Mouse (Mus musculus): ENCODE measurements around the gene Cyp46a1. TPM values are rescaled to one million over a fixed set of nuclear protein-coding genes. Genes with fewer than 3 reads are reported as not detected.

The Cyp46a1 gene
- polyA plus RNA-seq, 1 experiment from 2014 or later = 5.8 TPM

DNA sequence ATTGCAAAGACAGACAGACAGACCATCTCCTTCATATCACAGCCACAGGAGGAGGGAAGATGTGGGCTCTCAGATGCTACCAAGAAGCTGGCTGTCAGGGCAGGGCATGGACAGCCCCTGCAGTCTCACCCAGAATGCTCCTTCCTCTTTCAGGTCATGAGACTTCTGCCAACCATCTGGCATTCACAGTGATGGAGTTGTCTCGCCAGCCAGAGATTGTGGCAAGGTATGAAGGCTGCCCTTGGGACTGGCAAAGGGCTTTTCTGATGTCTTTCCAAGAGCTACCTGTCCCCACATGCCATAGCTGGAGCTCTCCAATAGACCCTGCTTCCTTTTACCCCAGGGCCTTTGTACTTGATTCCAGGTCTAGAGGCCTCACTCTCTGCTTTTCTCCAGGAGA is 21.1 kb downstream of the Cyp46a1 start:
- Histone ChIP-seq H3K36me3 (ENCODE audit: control insufficient read depth, insufficient read depth, low read length) (no peaks in the 10 kb centered on the region), H3K9me3 (ENCODE audit: control insufficient read depth, low read length) (peaks cover 3% of the 10 kb centered on the region; the same call in 1 of the 2 replicates), H3K9ac (ENCODE audit: low read depth, low read length) (no peak overlapping the region), H3K4me2 (ENCODE audit: low read depth, low read length) (no peak overlapping the region), H3K27me3 (replicated peaks; ENCODE audit: control insufficient read depth, insufficient read depth, low read length) (peaks cover 35% of the 10 kb centered on the region), H3K27ac (replicated peaks; ENCODE audit: low read depth, low read length) (no peak overlapping the region), H3K4me1 (ENCODE audit: control insufficient read depth, insufficient read depth, low read length) (0 out of 2 replicates have a peak, but pooled peaks cover 3% of the 10 kb centered on the region), H3K4me3 (ENCODE audit: low read depth, low read length) (no peak overlapping the region)
- WGBS = 70% methylated on average over 1 of the region's 1 CpGs
- no peak for DNase-seq (ENCODE audit: low spot score)
- ATAC-seq (ENCODE audit: low read depth) = no peak

DNA sequence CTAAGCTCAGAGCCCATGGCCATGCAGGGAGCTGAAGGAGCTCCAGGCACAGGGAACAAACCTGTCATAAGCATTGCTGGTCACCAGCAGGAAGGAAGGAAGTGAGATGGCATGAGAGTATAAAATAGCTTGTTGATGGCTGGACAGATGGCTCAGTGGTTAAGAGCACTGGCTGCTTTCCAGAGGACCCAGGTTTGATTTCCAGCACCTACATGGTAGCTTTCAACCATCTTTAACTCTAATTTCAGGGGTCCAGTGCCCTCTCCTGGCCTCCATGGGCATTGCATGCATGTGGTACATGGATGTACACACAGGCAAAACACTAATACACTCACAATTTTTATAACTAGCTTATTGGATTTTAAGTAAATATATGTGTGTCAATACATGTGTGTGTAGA is 21.8 kb downstream of the Cyp46a1 start:
- Histone ChIP-seq H3K36me3 (ENCODE audit: control insufficient read depth, insufficient read depth, low read length) (no peaks in the 10 kb centered on the region), H3K27me3 (replicated peaks; ENCODE audit: control insufficient read depth, insufficient read depth, low read length) (peaks cover 32% of the 10 kb centered on the region), H3K27ac (replicated peaks; ENCODE audit: low read depth, low read length) (no peak overlapping the region), H3K9me3 (ENCODE audit: control insufficient read depth, low read length) (peaks cover 3% of the 10 kb centered on the region; the same call in 1 of the 2 replicates), H3K4me3 (ENCODE audit: low read depth, low read length) (no peak overlapping the region), H3K4me2 (ENCODE audit: low read depth, low read length) (no peak overlapping the region), H3K4me1 (ENCODE audit: control insufficient read depth, insufficient read depth, low read length) (0 out of 2 replicates have a peak, but pooled peaks cover 3% of the 10 kb centered on the region), H3K9ac (ENCODE audit: low read depth, low read length) (no peak overlapping the region)
- no peak for ATAC-seq (ENCODE audit: low read depth)
- no peak for DNase-seq (ENCODE audit: low spot score)

DNA sequence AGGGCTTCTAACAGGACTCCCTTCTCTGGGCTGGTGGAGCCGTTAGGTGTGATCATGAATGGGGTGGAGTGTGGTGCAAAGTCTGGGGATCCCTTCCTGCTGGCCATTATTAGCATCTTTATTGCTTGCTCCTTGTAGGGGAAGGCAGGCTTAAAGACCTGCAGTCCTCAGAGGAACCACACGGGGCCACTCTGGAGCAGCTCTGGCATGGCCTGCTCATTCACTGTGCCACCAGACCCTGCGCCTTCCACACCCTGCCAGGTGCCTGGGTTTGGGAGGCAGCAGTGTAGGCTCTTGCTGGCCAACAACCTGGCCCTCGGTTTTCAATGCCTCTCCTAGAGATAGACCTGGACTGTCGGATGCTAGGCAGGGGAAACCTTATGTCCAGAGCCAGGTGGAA is 29.6 kb downstream of the Cyp46a1 start:
- Histone ChIP-seq H3K9ac (ENCODE audit: low read depth, low read length) (no peak overlapping the region), H3K4me1 (ENCODE audit: control insufficient read depth, insufficient read depth, low read length) (no peaks in the 10 kb centered on the region), H3K36me3 (ENCODE audit: control insufficient read depth, insufficient read depth, low read length) (no peaks in the 10 kb centered on the region), H3K9me3 (ENCODE audit: control insufficient read depth, low read length) (no peaks in the 10 kb centered on the region), H3K27me3 (replicated peaks; ENCODE audit: control insufficient read depth, insufficient read depth, low read length) (no peaks in the 10 kb centered on the region), H3K27ac (replicated peaks; ENCODE audit: low read depth, low read length) (no peak overlapping the region), H3K4me2 (ENCODE audit: low read depth, low read length) (no peak overlapping the region), H3K4me3 (ENCODE audit: low read depth, low read length) (no peak overlapping the region)
- peak; percentile 81 for DNase-seq (ENCODE audit: low spot score)
- 7% methylated on average over 5 of the region's 5 CpGs for WGBS
- peak; percentile 90 for ATAC-seq (ENCODE audit: low read depth)

DNA sequence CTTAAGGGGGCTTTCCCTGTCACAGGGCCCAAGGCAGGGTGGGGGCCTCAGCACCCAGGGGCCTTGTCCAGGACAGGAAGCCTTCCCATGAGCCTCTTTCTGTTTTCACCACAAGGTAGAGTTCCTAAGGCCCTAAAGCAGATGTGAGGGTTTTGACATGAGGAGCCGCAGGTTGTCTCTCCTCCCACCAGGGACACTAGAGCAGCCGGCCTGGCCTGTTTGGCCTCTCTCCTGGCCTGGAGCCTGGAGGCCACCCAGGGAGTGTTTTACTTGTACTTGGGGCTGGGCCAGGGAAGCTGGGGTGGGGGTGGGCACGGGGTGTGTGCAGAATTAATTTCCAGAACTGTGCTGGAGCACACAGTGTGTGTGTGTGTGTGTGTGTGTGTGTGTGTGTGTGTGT is 31.2 kb downstream of the Cyp46a1 start:
- Histone ChIP-seq H3K4me3 (ENCODE audit: low read depth, low read length) (no peak overlapping the region), H3K4me2 (ENCODE audit: low read depth, low read length) (no peak overlapping the region), H3K4me1 (ENCODE audit: control insufficient read depth, insufficient read depth, low read length) (no peaks in the 10 kb centered on the region), H3K27me3 (replicated peaks; ENCODE audit: control insufficient read depth, insufficient read depth, low read length) (no peaks in the 10 kb centered on the region), H3K9ac (ENCODE audit: low read depth, low read length) (no peak overlapping the region), H3K27ac (replicated peaks; ENCODE audit: low read depth, low read length) (no peak overlapping the region), H3K9me3 (ENCODE audit: control insufficient read depth, low read length) (no peaks in the 10 kb centered on the region), H3K36me3 (ENCODE audit: control insufficient read depth, insufficient read depth, low read length) (no peaks in the 10 kb centered on the region)
- ATAC-seq (ENCODE audit: low read depth) = peak; percentile 48
- WGBS = 25% methylated on average over 3 of the region's 3 CpGs
- peak; percentile 81 for DNase-seq (ENCODE audit: low spot score)

DNA sequence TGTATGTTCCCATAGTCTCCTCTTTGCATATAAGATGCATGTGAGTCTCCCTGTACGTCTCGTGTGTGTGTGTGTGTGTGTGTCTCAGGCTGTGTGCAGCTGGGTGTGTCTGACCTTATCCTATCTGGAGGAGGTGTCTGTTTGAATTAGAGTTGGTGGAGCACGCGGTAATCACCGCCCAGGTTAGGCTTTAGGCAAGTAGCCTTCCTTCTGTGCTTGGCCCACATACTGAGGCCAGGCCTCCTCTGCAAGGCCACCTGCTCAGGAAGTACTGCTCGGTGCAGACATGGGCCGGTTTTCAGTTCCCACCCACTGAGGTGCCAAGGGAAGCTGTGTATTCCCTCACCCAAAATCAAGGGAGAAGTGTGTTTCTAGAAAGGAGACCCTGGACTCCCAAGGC is 31.7 kb downstream of the Cyp46a1 start:
- H3K9ac ChIP-seq (ENCODE audit: low read depth, low read length) = no peak overlapping the region
- H3K9me3 ChIP-seq (ENCODE audit: control insufficient read depth, low read length) = no peaks in the 10 kb centered on the region
- ATAC-seq (ENCODE audit: low read depth) = no peak
- 69% methylated on average over 7 of the region's 7 CpGs for WGBS
- H3K4me2 ChIP-seq (ENCODE audit: low read depth, low read length) = no peak overlapping the region
- DNase-seq (ENCODE audit: low spot score) = no peak
- no peak overlapping the region for H3K4me3 ChIP-seq (ENCODE audit: low read depth, low read length)
- H3K4me1 ChIP-seq (ENCODE audit: control insufficient read depth, insufficient read depth, low read length) = no peaks in the 10 kb centered on the region; the same call in 1 of the 2 replicates
- no peaks in the 10 kb centered on the region for H3K36me3 ChIP-seq (ENCODE audit: control insufficient read depth, insufficient read depth, low read length)
- no peaks in the 10 kb centered on the region for H3K27me3 ChIP-seq (replicated peaks; ENCODE audit: control insufficient read depth, insufficient read depth, low read length)
- no peak overlapping the region for H3K27ac ChIP-seq (replicated peaks; ENCODE audit: low read depth, low read length)

DNA sequence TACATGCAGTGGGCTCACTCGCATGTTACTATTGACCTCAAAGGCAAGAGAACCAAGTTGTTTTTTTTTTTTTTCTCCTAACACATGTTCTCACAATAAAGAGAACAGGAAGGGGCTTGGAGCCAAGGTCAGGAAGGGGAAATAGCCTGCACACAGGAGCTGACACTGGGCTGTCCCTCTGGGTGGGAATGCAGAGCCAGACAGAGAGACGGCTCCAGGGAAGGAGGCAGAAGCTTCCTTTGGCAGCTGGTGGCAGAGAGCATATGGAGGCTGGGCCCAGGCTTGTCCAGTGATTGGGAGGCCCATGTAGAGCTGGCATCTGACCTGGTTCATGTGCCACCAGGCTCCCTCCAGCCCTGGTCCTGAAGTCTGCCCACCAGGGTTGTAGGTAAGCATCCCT is 33.7 kb downstream of the Cyp46a1 start:
- WGBS = 70% methylated on average over 2 of the region's 2 CpGs
- ATAC-seq (ENCODE audit: low read depth) (no peak), DNase-seq (ENCODE audit: low spot score) (no peak)
- Histone ChIP-seq H3K4me2 (ENCODE audit: low read depth, low read length) (no peak overlapping the region), H3K36me3 (ENCODE audit: control insufficient read depth, insufficient read depth, low read length) (no peaks in the 10 kb centered on the region), H3K27me3 (replicated peaks; ENCODE audit: control insufficient read depth, insufficient read depth, low read length) (no peaks in the 10 kb centered on the region), H3K9ac (ENCODE audit: low read depth, low read length) (no peak overlapping the region), H3K9me3 (ENCODE audit: control insufficient read depth, low read length) (no peaks in the 10 kb centered on the region), H3K27ac (replicated peaks; ENCODE audit: low read depth, low read length) (no peak overlapping the region), H3K4me1 (ENCODE audit: control insufficient read depth, insufficient read depth, low read length) (no peaks in the 10 kb centered on the region; the same call in 1 of the 2 replicates), H3K4me3 (ENCODE audit: low read depth, low read length) (no peak overlapping the region)

DNA sequence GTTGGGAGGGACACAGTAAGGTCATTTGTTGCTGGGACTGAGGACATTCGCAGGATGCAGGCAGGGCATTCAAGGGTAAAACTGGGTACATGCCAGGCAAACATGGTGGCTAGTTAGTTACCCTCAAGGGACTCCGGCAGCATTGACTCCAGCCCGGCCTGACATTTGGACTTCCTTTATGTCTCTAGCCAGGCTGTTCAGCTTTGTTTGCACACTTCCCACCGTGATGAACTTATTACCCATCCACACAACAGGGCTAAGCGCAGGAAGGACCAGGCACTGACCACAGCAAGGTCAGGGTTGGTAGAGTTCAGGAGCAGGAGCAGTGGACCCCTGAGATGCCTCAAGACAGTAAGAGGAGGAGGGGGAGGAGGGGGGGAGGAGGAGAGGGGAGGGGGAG is 34.7 kb downstream of the Cyp46a1 start:
- H3K4me1 ChIP-seq (ENCODE audit: control insufficient read depth, insufficient read depth, low read length) = no peaks in the 10 kb centered on the region; the same call in 1 of the 2 replicates

DNA sequence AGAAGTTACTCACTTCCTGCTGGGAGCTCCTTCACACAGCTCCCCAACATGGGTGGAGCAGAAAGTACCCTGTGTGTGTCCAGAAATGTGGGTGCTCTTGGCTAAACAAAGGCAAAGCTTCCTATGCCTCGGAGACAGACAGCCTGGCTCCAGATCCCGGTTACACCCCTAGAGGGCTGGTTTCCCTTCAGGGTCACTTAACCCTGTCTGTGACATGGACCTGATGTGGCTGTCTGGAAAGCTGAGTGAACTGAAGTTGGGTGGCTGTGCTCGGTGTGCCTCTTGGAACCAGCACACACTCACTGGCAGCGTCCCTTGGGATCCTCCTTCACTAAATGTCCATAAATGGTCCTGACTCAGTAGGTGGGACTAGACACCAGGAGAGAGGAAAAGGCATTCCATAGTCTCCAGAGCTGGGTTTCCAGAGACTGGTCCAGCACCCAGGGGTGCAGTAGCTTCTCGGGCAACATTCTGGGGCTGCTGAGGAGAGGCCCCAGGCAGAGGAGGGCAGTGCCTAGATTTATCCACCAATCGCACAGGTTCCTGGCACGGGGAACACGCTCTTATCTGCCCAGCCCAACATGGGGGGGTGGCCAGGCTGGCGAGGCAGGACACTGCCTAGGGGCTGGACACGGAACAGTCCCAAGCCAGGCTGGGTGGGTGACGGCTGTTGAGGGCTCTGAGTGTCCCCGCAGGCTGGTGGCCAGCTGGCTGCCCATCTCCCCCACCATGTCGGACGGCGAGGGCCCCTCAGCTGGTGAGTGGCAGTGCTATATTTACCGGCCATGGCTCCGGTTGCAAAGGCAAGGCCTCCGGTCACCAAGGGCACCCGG is 36.6 kb downstream of the Cyp46a1 start, which contains the start of gene Eml1:
TSS of gene Eml1 (plus strand) at position 362 of the 833 bp plus-strand sequence.
- H3K9ac ChIP-seq (ENCODE audit: low read depth, low read length) = no peak within 1 kb of the TSS
- H3K9me3 ChIP-seq (ENCODE audit: control insufficient read depth, low read length) = no peaks in the 10 kb centered on the region
- H3K4me1 ChIP-seq (ENCODE audit: control insufficient read depth, insufficient read depth, low read length) = no peaks in the 10 kb centered on the region; the same call in 1 of the 2 replicates
- no peaks in the 10 kb centered on the region for H3K36me3 ChIP-seq (ENCODE audit: control insufficient read depth, insufficient read depth, low read length)
- H3K27me3 ChIP-seq (replicated peaks; ENCODE audit: control insufficient read depth, insufficient read depth, low read length) = no peaks in the 10 kb centered on the region
- H3K4me2 ChIP-seq (ENCODE audit: low read depth, low read length) = no peak within 1 kb of the TSS
- no peak within 1 kb of the TSS for H3K27ac ChIP-seq (replicated peaks; ENCODE audit: low read depth, low read length)
- 70% methylated on average over 17 of the region's 19 CpGs for WGBS
- DNase-seq (ENCODE audit: low spot score) (no peak), ATAC-seq (ENCODE audit: low read depth) (peak; percentile 27; the same call in 1 of the 2 replicates)
- no peak within 1 kb of the TSS for H3K4me3 ChIP-seq (ENCODE audit: low read depth, low read length)

More for the DNA sequence above, 34.7 kb downstream of the Cyp46a1 start:
- Histone ChIP-seq H3K9ac (ENCODE audit: low read depth, low read length) (no peak overlapping the region), H3K4me2 (ENCODE audit: low read depth, low read length) (no peak overlapping the region), H3K9me3 (ENCODE audit: control insufficient read depth, low read length) (no peaks in the 10 kb centered on the region), H3K27me3 (replicated peaks; ENCODE audit: control insufficient read depth, insufficient read depth, low read length) (no peaks in the 10 kb centered on the region), H3K4me3 (ENCODE audit: low read depth, low read length) (no peak overlapping the region), H3K27ac (replicated peaks; ENCODE audit: low read depth, low read length) (no peak overlapping the region), H3K36me3 (ENCODE audit: control insufficient read depth, insufficient read depth, low read length) (no peaks in the 10 kb centered on the region)
- no peak for DNase-seq (ENCODE audit: low spot score)
- 59% methylated on average over 5 of the region's 5 CpGs for WGBS
- no peak for ATAC-seq (ENCODE audit: low read depth)

DNA sequence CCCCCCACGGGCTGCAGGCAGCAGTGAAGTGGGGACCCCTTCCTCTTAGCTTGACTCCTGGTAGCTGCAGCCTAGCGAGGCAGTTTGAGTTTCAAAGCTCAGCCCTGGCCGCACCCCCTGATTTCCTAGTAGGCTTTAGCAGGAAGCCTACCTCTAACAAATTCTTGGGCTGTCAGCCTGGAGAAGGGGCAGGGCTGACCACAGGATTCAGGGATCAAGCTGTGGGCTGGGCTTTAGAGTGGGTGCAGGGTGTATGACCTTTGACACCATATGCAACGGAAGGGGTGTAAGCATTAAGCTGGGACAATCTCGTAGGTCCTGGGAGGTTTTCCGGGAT is 37.2 kb downstream of the Cyp46a1 start:
- ATAC-seq (ENCODE audit: low read depth) = peak; percentile 5; the same call in 1 of the 2 replicates
- H3K4me1 ChIP-seq (ENCODE audit: control insufficient read depth, insufficient read depth, low read length) = no peaks in the 10 kb centered on the region; the same call in 1 of the 2 replicates
- H3K36me3 ChIP-seq (ENCODE audit: control insufficient read depth, insufficient read depth, low read length) = no peaks in the 10 kb centered on the region
- H3K4me2 ChIP-seq (ENCODE audit: low read depth, low read length) = no peak overlapping the region
- no peak overlapping the region for H3K4me3 ChIP-seq (ENCODE audit: low read depth, low read length)
- WGBS = 71% methylated on average over 6 of the region's 6 CpGs
- no peak overlapping the region for H3K27ac ChIP-seq (replicated peaks; ENCODE audit: low read depth, low read length)
- H3K9ac ChIP-seq (ENCODE audit: low read depth, low read length) = no peak overlapping the region
- no peak for DNase-seq (ENCODE audit: low spot score)
- H3K9me3 ChIP-seq (ENCODE audit: control insufficient read depth, low read length) = no peaks in the 10 kb centered on the region
- no peaks in the 10 kb centered on the region for H3K27me3 ChIP-seq (replicated peaks; ENCODE audit: control insufficient read depth, insufficient read depth, low read length)

All from embryonic facial prominence, embryonic 14.5 days (tissue).